Mouse (Mus musculus): ENCODE data around the gene Zfp652. TPM values are rescaled to one million over a fixed set of nuclear protein-coding genes. Genes with fewer than 3 reads are reported as not detected.
"Not testable (repeated sequence)": the region's sequence is repeated elsewhere in the genome, so short reads cannot be mapped to it uniquely, and the experiment has no call there.

Gene Zfp652
- total RNA-seq, 2 experiments from 2014 or later = 20.6 to 32.0 TPM

- ATAC-seq (ENCODE audit: poor library complexity, severe bottlenecking) = no peak
Observed at GRCm38 (mm10) chr11:95710478-95710877, 2.0 kb upstream of the Zfp652 start.

- ATAC-seq (ENCODE audit: poor library complexity, severe bottlenecking) = peak; percentile 75
Observed at GRCm38 (mm10) chr11:95712085-95712562, 349 bp upstream of the Zfp652 start.

- ATAC-seq (ENCODE audit: poor library complexity, severe bottlenecking) = peak; percentile 11
Observed at GRCm38 (mm10) chr11:95713225-95713810, 845 bp downstream of the Zfp652 start.

- peak; percentile 56 for ATAC-seq (ENCODE audit: poor library complexity, severe bottlenecking)
Observed at GRCm38 (mm10) chr11:95713811-95714241, 1.4 kb downstream of the Zfp652 start.

GRCm38 (mm10) chr11:95714411-95714810, 1.9 kb downstream of the Zfp652 start:
- ATAC-seq (ENCODE audit: poor library complexity, severe bottlenecking) = no peak

- no peak for ATAC-seq (ENCODE audit: poor library complexity, severe bottlenecking)
Observed at GRCm38 (mm10) chr11:95716136-95716535, 3.7 kb downstream of the Zfp652 start.

GRCm38 (mm10) chr11:95719356-95719755, 6.9 kb downstream of the Zfp652 start:
- no peak for ATAC-seq (ENCODE audit: poor library complexity, severe bottlenecking)

GRCm38 (mm10) chr11:95723287-95723686, 10.8 kb downstream of the Zfp652 start, which contains the start of gene B130006D01Rik:
B130006D01Rik (plus strand) TSS chr11:95723587.
- ATAC-seq (ENCODE audit: poor library complexity, severe bottlenecking) = no peak

- no peak for ATAC-seq (ENCODE audit: poor library complexity, severe bottlenecking)
Observed at GRCm38 (mm10) chr11:95724466-95724865, 12.0 kb downstream of the Zfp652 start.

- no peak for ATAC-seq (ENCODE audit: poor library complexity, severe bottlenecking)
Observed at GRCm38 (mm10) chr11:95726156-95726555, 13.7 kb downstream of the Zfp652 start.

GRCm38 (mm10) chr11:95727947-95728346, 15.5 kb downstream of the Zfp652 start:
- ATAC-seq (ENCODE audit: poor library complexity, severe bottlenecking) = no peak

GRCm38 (mm10) chr11:95728916-95729907, 16.7 kb downstream of the Zfp652 start:
- ATAC-seq (ENCODE audit: poor library complexity, severe bottlenecking) = peak; percentile 63; the same call in 1 of the 2 replicates

- no peak for ATAC-seq (ENCODE audit: poor library complexity, severe bottlenecking)
Observed at GRCm38 (mm10) chr11:95734485-95734884, 22.0 kb downstream of the Zfp652 start.

- ATAC-seq (ENCODE audit: poor library complexity, severe bottlenecking) = peak; percentile 45; the same call in 1 of the 2 replicates
Observed at GRCm38 (mm10) chr11:95737811-95738210, 25.3 kb downstream of the Zfp652 start.

- ATAC-seq (ENCODE audit: poor library complexity, severe bottlenecking) = no peak
Observed at GRCm38 (mm10) chr11:95744521-95744920, 32.0 kb downstream of the Zfp652 start.

GRCm38 (mm10) chr11:95746821-95747220, 34.3 kb downstream of the Zfp652 start:
- ATAC-seq (ENCODE audit: poor library complexity, severe bottlenecking) = no peak

GRCm38 (mm10) chr11:95748331-95748730, 35.9 kb downstream of the Zfp652 start:
- no peak for ATAC-seq (ENCODE audit: poor library complexity, severe bottlenecking)

- peak; percentile 89 for ATAC-seq (ENCODE audit: poor library complexity, severe bottlenecking)
Observed at GRCm38 (mm10) chr11:95749619-95750018, 37.1 kb downstream of the Zfp652 start.

- ATAC-seq (ENCODE audit: poor library complexity, severe bottlenecking) = peak; percentile 73
Observed at GRCm38 (mm10) chr11:95750995-95751394, 38.5 kb downstream of the Zfp652 start.

GRCm38 (mm10) chr11:95755137-95755536, 42.7 kb downstream of the Zfp652 start:
- not testable (repeated sequence) for ATAC-seq (ENCODE audit: poor library complexity, severe bottlenecking)

- ATAC-seq (ENCODE audit: poor library complexity, severe bottlenecking) = no peak
Observed at GRCm38 (mm10) chr11:95760521-95760920, 48.0 kb downstream of the Zfp652 start.

All from megakaryocyte, adult 5-6 weeks (primary cell).